Mouse (Mus musculus) adrenal gland (tissue): ENCODE results near the gene a.
"Not testable (repeated sequence)": the region's sequence is repeated elsewhere in the genome, so short reads cannot be mapped to it uniquely, and the experiment has no call there.

Experiments
- intact Hi-C: fragments of 180-260 bp; cut with DNase I; formaldehyde crosslinking; loops from one replicate; pipeline ENCODE4 v1.15.1; 2025

Gene a

DNA sequence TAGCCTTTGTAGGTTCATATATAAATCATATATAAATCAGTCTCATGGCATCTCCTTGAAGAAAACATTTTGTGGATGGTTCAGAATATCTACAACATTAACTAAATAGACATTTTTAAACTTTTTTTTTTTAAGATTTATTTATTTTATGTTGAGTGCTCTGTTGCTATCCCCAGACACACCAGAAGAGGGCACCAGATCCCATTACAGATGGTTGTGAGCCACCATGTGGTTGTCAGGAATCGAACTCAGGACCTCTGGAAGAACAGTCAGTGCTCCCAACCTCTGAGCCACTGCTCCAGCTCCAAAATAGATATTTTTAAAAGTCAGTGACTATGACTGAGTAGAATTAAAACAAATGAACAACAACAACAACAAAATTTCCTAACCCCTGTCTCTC lies 195.4 kb downstream of the a start:
- intact Hi-C loops, result no loop called here

DNA sequence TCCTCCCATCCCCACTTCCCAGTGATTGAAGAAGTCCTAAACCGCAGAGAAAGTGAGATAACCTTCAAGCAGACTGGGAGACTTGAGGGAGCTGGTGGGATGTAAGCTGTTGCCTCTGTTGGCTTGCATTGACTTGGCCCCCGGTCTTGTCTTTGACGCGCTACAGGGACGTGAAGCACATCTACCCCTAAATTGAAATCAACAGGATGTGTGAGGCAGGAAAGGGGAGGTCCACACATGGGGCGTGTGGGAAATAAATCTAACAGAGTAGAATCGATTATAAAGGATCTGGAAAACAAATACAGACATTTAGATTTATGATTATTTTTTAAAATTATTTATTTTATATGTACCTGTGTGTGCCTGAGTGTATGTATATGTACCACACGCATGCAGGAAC lies 200.2 kb downstream of the a start:
- intact Hi-C loops, result no loop called here

DNA sequence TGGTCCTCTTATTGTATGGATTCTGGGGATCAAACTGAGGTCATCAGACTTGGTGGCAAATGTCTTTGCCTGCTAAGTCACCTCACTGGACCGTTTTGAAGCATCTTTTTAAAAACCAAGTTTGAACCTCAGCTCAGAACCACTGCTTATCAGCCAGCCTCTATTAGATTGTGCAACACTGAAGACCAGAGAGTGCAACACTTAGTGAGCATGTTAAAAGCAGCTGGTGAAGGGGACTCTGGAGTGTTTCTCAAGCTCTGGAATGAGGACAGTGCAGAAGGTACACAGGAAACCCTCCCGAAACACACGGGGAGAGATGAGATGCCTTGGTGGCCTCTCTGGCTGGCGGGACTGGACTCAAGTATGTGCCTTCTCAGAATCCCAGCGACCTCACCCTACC lies 200.9 kb downstream of the a start:
- intact Hi-C loops, result no loop called here

DNA sequence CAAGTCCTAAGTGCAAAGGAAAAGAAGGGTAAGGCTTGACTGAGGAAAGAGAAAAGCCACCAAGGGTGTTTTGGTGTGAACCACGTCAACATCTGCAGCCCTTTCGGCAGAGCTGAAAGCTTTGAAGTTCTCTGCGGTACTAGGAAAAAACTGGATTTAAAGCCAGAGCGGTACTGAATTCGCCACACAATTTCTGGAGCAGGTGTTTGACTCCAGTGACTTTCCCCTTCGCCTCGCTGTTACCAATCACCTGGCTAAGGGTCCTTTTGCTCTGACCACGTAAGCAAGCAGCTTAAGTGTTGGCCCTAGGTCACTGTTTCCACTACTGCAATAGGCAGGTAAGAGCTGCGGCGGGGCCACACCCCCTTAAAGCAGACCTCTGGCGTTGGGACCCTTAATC lies 214.3 kb downstream of the a start:
- intact Hi-C loops, result no loop called here

DNA sequence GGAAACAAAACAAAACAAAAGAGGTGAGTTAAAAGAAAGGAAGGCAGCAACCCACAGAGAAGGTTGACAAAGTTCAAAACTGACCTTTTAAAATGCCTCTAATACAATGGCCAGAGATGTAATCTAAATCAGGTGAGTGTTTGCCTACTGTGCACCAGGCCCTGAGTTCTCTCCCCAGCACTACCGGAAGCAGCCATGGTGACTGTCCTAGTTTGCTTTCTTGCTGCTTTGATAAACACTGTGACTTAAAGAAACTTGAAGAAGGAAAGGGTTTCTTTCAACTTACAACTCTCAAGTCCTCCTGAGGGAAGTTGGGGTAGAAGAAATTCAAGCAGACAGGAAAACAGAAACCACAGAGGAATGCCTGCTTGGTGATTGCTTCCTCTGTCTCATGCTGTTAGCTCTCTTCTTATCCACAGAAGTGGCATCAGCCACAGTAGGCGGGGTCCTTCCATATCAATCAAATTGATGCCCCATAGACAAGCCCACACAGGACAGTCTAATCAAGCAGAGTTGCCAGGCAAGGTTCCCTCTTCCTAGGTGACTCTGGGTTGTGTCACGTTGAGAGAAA lies 220.0 kb downstream of the a start:
- intact Hi-C loops, result no loop called here

DNA sequence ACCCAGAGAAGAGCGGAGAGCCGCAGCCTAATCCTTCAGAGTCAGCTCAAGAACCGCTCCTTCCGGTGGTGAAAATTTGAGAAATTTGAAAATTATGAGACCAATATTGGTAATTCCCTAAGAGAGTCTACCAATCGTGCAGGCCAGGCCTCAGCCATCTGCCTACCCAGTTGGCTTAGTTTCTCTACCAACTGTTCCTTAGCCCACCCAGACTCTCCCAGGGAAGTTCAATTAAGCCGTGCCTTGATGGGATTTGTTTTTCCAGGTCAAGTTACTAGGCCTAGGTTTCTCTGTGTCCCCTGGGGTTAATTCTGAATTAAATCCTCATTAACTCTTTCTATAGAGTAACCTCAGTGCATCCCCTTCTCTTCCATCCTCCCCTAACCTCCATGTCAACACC lies 221.8 kb downstream of the a start:
- intact Hi-C loops, result no loop called here

DNA sequence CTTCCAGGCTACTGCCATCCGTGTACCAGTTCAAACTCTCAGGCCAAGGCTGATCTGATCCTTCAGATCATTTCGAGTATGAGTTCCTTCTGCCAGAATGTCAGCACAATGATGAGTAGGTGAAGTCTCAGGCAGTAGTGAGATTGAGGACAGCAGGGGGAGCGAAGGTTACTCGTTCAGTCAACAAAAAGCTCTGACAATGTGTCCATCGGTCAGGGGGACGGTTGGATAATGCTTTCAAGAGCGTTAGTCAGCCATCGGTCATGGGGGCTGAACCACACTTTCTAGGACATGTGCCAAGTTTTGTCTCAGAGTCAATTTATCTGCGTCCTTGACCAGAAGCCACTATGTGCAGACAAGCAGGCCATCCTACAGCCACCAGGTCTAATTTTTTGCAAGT lies 225.5 kb downstream of the a start:
- intact Hi-C loops, result not testable (repeated sequence)

DNA sequence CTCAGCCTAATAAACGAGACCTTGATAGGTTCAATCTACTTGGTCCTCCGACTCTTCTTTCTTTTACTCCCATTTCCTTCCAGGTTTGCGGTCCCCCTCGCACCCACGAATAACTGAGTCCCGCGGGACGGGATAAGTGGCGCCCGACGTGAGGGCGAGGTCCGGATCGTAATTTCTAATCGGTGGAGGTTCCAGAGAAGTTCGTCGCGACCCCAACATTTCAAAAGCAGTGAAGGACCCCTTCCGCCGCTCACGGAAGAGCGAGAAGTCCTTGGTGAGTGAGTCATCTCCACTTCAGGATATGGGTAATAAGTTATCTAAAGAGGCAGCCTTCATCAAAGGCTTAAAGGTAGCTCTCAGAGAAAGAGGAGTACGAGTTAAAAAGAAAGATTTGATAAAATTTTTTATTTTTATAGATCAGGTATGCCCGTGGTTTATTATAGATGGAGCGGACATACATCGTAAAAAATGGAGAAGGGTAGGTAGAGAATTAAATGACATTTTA lies 227.1 kb downstream of the a start, which contains the start of gene Gm14226:
Gene Gm14226, plus strand, starts transcription at position 16 of the 505 bp plus-strand sequence.
- intact Hi-C loops, result not testable (repeated sequence)

DNA sequence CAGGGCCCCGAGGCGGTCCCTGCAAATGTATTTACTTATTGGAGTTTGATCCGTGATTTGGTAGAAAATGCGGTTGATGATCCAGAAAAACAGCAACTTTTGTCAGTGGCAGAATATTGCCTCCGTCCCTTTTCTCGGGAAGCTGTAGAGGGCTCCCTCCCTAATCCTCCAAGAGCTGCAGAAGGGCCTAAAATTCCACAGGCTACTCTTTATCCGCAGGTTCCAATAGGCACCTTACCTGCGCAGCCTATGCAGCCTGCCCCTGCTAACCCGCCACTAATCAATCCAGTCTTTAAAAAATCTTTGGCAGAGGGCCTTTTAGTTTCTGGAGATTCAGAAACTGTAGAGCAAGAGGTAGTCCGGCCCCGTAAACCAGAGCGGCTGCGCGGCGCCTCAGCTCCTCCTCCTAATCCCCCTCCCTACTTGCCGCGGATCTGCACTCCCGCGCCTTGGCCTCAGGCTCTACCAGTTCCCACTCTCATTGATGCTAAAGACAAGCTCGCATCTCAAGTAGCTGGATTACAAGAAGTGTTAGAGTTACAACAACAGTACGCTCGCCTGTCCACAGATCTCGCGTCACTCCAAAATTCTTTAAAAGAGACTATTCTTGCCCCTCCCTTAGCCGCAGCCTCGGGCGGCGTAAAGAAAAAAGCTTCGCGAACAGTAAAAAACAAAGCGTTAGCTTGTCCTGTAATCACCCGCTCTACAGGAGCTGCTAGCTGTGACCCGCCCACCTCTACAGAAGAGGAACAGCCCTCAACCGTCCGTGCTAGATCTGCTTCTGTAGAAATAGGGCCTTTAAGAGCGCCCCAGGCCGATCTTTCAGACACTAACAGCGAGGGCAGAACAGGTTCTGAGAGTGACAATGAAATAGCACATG lies 227.8 kb downstream of the a start:
- intact Hi-C loops, result no loop called here

DNA sequence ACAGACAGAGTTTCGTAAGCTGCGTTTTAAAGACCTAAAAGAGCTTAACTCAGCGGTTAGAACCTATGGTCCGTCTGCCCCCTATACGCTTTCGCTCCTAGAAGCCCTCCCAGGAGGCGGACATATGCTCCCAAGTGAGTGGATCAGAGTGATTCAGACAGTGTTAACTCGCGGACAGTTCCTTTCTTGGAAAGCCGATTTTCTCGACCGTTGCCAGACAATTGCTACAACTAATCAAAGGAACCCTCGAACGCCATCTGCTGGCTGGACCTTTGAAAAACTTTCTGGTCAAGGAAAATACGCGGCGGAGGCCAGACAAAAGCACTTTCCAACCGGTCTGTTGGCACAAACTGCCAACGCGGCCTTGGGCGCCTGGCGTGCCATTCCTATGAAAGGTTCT lies 228.5 kb downstream of the a start:
- intact Hi-C loops, result no loop called here

DNA sequence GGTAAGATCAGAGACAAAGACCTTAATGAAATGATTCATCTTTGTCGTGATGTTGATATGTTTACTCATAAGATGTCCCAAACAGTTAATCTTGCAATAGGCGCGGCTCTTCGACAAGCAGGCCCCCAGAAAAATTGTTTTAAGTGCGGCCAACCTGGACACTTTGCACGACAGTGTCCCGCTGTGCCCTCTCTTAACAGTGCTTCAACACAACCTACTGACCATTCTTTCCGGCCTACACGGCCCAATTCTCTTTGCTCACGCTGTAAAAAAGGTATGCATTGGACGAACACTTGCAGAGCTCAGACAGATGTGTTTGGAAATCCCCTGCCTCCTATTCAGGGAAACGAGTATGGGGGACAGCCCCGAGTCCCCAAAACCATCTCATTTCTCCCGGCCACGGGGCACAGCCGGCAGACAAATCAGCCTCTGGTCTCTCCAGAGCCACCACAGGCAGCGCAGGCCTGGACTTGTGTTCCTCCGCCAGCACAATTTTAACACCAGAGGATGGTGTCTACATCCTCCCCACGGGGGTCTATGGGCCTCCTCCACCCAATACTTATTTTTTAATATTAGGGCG lies 229.1 kb downstream of the a start:
- intact Hi-C loops, result not testable (repeated sequence)

DNA sequence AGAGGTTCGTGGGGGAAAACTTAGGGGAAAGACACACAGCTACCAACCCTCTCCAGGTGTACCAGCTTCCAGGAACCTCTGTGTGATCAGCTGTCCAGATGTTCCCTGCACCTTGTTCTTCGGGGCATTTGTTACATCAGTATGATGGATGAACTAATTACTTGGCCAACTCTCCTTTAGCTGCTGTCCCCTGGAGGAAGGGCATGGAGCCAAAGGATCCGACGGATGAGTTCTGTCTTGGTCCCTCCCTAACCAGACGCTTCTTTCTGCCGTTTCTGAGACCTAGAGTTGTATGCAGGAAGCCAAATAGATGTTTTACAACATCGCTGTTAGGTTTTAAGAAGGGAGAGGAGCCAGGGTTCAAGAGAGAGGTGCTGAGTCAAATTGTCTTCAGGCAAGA lies 239.6 kb downstream of the a start:
- intact Hi-C loops, result loop anchor here (1.0 kb wide), 1 partner anchor 17 kb away; no protein-coding TSS in a partner anchor

DNA sequence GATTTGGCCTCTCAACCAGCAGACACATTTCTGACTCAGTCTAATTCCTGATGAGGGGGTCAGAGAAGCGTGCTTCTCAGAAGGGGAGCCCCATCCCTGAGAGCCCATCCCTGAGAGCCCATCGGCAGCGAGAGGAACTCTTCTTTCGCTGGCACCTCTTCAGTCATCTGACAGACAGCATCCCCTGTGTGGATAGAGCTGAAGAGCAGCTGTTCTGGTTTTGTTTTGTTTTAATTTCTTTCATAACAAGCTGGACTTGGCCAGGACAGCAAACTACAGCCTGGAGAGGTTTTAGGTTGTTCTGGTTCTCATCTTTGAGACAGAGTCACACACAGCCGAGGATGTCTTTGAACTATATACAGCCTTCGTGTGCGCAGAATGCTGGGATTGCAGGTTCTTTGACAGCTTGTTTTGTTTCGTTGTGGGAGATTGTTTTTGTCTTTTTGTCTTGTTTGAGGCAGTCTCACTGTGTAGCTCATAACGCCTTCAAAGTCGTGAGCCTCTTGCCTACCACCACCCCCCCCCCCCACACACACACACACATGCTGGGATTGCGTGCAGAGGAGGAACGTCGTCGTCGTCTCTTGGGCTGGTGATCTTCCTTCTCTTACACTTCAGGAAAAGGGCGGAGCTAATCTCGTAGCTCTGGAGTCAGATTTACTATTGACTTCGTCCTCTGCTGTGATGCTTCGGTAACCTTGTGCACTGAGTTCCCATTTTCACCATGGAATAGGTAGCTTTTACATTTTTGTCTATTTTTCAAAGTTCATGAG lies 241.9 kb downstream of the a start:
- intact Hi-C loops, result no loop called here

DNA sequence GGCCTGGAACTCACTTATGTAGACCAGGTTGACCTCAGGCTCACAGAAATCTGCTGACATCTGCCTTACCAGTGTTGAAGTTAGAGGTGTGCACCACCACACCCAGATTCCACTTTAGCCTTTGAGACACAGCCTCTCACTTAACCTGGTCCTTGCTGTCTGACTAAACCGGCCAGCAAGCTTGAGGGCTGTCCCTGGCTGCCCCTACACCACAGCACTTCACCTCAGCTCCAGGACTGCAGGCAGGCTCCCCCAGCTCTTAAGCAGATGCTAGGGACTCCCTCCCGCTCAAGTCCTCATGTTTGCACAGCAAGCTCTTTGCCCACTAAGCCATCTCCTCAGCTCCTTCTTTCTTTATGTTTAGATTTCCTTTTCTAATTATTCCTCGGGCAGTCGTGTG lies 248.8 kb downstream of the a start:
- intact Hi-C loops, result no loop called here

DNA sequence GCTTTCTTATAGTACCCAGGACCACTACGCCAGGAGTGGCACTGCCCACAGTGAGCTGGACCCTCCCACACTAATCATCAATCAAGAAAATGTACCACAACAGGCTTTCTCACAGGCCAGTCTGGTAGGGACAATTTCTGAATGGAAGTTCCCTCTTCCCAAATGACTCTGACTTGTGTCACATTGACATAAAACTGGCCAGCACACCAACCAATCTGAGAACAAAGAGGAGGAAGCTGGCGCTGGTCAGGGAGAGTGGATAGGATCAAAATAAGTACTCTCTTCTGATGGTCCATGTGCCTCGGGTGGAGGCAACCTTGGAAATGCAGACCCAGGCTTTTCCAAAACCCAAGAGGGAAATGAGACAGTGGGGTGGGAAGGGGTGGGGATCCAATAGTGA lies 253.3 kb downstream of the a start:
- intact Hi-C loops, result no loop called here

DNA sequence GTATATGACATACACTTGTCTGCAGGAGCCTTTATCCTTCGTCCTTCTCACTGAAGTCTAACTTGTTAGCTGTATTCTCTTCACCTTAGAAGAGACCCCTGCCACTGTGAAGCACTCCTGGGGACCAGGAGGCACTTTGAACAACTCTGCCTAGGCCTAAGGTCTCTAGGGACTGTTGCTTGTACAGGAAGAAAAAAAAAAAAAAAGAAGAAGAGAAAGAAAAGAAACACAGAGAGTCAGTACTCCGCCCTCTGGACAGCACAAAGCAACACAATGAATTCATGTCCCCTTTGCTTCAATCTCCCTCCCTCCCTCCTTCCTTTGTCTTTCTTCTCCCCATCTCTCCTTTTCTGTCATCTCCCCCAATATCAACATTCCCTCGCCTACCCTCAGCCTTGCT lies 253.9 kb downstream of the a start:
- intact Hi-C loops, result no loop called here

DNA sequence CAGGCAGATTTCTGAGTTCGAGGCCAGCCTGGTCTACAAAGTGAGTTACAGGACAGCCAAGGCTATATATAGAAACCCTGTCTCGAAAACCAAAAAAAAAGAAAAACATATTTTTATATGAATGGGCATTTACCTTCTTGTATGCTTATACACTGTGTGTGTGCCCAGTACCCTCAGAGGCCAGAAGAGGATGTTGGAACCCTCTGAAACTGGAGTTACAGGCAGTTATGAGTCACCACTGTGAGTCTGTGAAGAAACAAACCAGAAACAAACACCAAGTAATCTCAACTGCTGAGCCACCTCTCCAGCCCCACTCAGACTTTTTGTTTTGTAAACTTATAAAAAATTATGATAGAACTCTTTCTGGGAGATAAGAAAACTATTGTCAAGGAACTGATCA lies 255.6 kb downstream of the a start:
- intact Hi-C loops, result no loop called here

DNA sequence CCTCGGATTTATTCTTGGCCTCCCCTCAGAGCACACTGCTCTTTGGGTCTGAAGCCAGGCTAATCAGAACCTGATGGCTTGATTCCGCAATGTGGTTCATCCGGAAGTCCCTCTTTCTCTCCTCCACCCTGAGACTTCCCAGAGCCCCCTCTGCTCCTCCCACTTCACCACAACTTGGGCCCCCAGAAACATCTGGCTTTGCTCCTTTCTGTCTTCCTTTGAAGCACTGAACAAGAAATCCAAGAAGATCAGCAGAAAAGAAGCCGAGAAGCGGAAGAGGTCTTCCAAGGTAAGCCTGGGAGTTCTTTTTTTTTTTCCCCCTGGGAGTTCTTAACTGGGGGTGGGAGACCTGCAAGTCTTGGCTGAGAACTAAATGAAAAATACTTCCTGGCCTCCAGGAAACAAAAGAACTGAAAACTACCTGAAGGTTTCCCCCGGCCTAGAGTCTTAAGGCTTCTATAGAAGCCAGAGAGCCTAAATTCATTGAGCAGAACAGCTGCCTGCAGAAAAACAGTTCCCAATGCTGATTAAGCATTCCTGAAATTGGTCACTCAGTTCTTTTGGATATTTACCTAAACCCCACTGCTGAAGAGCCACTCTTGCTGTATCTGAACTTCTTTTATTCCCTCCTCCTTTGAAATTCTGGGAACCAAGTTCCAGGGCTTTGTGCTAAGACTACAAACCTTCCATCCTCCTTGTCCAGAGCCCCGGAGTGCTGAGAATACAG lies 256.4 kb downstream of the a start:
- intact Hi-C loops, result no loop called here

DNA sequence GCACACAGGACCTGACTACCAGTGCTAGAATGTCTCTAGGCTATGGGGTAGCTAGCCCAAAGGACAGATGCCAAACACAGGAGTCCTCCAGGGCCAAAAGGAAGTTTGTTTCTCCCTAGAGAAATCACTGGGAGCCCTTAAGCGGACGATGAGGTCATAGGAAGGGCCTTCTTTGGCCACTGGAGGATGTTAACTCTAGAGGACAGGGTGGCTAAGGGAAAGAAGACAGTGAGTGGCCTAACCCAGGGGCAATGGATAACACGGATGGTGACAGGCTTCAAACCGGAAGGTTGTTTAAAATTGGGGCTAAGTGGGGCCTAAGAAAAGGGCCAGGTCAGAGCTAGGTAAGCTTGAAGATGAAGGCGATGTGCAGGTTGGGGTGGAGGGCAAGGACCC lies 258.9 kb downstream of the a start:
- intact Hi-C loops, result no loop called here

DNA sequence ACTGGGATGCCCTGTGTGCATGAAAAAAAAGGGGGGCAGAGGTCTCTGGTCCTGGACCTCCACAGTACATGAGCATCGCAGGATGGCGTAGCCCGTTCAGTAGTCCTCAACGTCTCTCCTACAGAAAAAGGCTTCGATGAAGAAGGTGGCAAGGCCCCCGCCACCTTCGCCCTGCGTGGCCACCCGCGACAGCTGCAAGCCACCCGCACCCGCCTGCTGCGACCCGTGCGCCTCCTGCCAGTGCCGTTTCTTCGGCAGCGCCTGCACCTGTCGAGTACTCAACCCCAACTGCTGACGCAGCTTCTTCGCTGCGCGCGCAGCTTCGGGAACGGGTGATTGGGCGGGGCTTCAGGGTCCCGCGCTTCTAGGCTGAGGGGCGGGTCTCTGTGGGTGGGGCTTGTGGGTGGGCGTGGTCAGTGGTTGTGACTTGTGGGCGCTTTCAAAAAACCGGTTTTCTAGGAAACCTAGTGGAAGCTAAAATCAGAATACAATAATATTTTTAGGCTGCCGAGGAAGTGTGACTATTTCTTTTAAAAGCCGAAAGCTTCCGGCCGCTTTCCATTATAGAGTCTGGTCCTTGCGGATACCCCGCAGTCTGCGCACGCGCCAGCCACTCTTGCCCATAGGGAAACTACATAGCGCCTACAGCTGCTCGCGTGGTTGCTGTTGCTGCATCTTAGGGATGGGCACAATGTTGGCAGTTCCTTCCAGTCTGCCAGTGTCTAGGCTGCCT lies 259.5 kb downstream of the a start:
- intact Hi-C loops, result no loop called here
